Mouse (Mus musculus): Measurements from ENCODE around the gene Stum. TPM values are rescaled to one million over a fixed set of nuclear protein-coding genes. Genes with fewer than 3 reads are reported as not detected.
A peak's percentile ranks its signal among the peaks of the same experiment; 100 is the strongest.

The Stum gene
- polyA plus RNA-seq, 1 experiment from 2014 or later: 23.5 TPM

DNA sequence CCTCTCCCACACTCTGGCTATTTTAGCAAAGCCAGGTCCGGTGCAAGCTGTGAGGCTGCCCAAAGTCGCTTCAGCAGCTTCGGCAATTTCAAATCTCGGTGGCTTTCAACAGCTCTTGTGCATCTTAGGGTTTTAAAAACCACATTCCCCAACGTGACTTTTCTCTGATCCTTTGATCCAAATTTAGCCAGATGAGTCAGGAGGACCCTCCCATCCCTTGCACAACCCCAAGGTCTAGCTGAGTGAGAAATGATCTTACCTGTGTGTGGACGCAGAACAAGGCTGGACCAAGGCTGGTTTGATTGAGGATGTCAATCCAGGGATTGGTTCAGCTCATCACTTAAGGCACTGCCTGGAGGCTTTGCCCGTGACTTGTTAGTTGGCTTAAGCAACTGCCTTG is 73.0 kb downstream of the Stum start:
- Histone ChIP-seq H3K4me3 (replicated peaks) (no peak overlapping the region), H3K27me3 (replicated peaks) (no peaks in the 10 kb centered on the region), H3K4me1 (peaks cover 29% of the 10 kb centered on the region), H3K27ac (replicated peaks) (no peak overlapping the region), H3K36me3 (no peaks in the 10 kb centered on the region), H3K9ac (replicated peaks) (no peak overlapping the region), H3K9me3 (replicated peaks) (no peaks in the 10 kb centered on the region), H3K4me2 (no peak overlapping the region)
- WGBS: 80% methylated on average over 7 of the region's 7 CpGs
- no peak for ATAC-seq (ENCODE audit: low FRiP score)

DNA sequence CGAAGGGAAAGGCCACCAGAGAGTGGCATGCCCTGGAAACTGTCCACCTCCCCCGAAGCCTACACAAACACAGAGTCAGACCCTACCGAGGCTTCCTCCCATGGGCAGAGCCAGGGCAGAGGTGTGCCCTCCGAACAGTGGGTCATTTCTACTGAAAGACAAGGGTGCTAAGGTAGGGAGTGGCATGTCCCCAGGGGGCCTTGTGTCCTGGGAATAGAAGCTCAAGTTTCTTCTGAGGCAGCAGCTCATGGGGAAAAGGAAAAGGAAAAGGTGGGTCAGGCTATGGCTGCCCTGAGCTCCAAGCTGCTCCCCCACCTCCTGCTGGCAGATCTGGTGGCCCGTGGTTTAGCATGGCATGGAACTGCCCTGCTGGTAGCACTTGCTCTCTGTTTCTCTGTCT is 73.5 kb downstream of the Stum start:
- 77% methylated on average over 5 of the region's 5 CpGs for WGBS

DNA sequence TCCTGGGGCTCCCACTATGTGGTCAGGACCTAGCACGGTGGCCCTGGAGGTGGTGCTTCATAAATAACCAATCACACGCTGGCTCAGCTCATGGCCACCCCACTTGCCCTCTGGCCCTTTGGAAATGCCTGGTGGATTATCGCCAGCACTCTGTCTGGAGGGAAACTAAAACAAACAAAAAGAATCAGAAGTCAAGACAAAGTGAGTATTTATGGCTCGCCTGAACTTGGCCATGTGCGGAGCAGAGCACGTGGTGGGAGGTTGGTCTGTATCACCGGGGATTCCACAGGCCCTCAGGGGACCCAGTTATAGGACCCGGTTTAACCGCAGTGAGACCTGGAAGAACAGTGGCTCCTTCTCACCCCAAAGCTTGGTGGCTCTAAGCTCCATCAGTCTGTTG is 74.5 kb downstream of the Stum start:
- Histone ChIP-seq H3K4me1 (peaks cover 29% of the 10 kb centered on the region), H3K4me2 (no peak overlapping the region), H3K27me3 (replicated peaks) (no peaks in the 10 kb centered on the region), H3K9ac (replicated peaks) (no peak overlapping the region), H3K4me3 (replicated peaks) (no peak overlapping the region), H3K36me3 (no peaks in the 10 kb centered on the region), H3K9me3 (replicated peaks) (no peaks in the 10 kb centered on the region), H3K27ac (replicated peaks) (peak overlapping the region; percentile 52; the same call in 1 of the 2 replicates)
- 59% methylated on average over 9 of the region's 9 CpGs for WGBS
- no peak for ATAC-seq (ENCODE audit: low FRiP score)

More for the DNA sequence above, 73.5 kb downstream of the Stum start:
- Histone ChIP-seq H3K27me3 (replicated peaks) (no peaks in the 10 kb centered on the region), H3K9me3 (replicated peaks) (no peaks in the 10 kb centered on the region), H3K36me3 (no peaks in the 10 kb centered on the region), H3K9ac (replicated peaks) (no peak overlapping the region), H3K27ac (replicated peaks) (0 out of 2 replicates have a peak overlapping the region, but pooled peaks have one; percentile 23), H3K4me2 (no peak overlapping the region), H3K4me1 (peaks cover 29% of the 10 kb centered on the region), H3K4me3 (replicated peaks) (no peak overlapping the region)
- ATAC-seq (ENCODE audit: low FRiP score): no peak

DNA sequence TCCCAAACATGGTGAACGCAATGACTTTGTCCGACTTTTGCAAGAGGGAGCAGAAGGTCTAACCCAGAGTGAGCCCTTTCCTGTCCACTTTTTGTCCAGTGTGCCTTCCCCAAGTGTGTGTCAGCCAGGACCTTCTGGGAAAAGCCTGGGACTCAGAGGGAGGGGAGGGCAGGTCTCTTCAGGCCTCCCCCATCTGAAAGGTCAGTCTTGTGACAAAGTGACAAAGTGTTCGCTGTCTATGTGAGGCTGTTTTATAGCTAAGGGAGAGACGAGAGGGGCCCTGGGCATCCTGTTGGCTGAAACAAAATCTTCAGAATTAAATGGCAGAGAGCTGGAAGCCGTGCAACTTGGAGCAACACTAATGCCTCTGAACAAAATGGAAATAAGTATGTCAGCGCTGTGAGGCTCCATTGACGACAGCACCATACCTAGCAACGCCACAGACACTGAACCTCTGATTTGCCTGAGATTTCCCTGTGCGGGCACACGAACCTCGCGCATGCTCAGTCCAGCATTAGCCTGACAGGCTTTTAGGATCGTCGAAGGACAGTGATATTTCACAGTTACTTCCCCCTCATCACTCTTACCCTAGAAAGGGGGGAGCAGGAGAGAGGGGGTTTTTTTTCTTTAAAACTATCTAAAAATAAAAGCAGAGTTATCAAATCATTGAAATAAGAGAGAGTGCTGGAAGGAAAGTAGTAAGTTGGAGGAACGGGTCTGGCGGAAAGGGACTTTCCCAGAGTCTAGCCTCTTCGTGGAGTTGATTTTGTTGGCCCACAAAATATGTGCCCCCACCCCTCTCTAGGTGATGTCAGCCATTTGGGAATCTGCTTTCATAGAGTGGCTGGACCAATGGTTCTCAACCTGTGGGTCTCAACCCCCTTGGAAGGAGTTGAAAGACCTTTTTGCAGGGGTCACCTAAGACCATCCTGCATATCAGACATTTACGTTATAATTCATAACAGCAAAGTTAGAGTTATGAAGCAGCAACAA is 75.3 kb downstream of the Stum start:
- H3K36me3 ChIP-seq: no peaks in the 10 kb centered on the region
- peak overlapping the region; percentile 42; the same call in 1 of the 2 replicates for H3K4me2 ChIP-seq
- WGBS: 71% methylated on average over 18 of the region's 18 CpGs
- H3K27ac ChIP-seq (replicated peaks): peak overlapping the region; percentile 52
- H3K4me1 ChIP-seq: peaks cover 31% of the 10 kb centered on the region
- H3K9me3 ChIP-seq (replicated peaks): no peaks in the 10 kb centered on the region
- no peaks in the 10 kb centered on the region for H3K27me3 ChIP-seq (replicated peaks)
- peak; percentile 71 for ATAC-seq (ENCODE audit: low FRiP score)
- no peak overlapping the region for H3K9ac ChIP-seq (replicated peaks)
- no peak overlapping the region for H3K4me3 ChIP-seq (replicated peaks)

DNA sequence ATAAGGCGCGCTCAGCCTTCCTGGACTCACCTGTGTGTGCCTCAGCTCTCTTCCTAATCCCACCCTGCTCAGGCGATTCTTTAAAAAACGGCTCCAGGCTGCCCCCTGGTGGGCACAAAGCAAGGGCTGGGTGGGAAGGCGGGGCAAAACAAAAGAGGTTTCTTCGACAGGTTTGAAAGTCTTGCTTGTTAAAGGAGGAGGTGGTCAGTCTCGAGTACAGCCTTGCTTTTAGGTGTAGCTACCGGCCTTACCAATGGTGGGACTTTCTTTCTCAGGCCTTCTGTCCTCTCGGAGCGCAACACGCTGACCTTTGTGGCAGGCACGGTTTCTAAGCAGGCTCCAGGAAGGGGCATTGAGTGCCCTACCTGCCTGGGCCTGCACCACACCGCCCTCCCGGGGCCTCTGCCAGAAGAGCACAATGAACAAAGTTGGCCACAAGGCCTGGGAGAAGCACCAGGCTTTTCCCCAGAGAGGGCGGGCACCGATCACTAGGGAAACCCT is 76.1 kb downstream of the Stum start:
- WGBS: 14% methylated on average over 16 of the region's 16 CpGs
- no peaks in the 10 kb centered on the region for H3K36me3 ChIP-seq
- ATAC-seq (ENCODE audit: low FRiP score): peak; percentile 75
- no peak overlapping the region for H3K4me3 ChIP-seq (replicated peaks)
- H3K9ac ChIP-seq (replicated peaks): no peak overlapping the region
- peak overlapping the region; percentile 52 for H3K27ac ChIP-seq (replicated peaks)
- peaks cover 35% of the 10 kb centered on the region for H3K4me1 ChIP-seq
- H3K4me2 ChIP-seq: peak overlapping the region; percentile 42
- H3K9me3 ChIP-seq (replicated peaks): no peaks in the 10 kb centered on the region
- no peaks in the 10 kb centered on the region for H3K27me3 ChIP-seq (replicated peaks)

DNA sequence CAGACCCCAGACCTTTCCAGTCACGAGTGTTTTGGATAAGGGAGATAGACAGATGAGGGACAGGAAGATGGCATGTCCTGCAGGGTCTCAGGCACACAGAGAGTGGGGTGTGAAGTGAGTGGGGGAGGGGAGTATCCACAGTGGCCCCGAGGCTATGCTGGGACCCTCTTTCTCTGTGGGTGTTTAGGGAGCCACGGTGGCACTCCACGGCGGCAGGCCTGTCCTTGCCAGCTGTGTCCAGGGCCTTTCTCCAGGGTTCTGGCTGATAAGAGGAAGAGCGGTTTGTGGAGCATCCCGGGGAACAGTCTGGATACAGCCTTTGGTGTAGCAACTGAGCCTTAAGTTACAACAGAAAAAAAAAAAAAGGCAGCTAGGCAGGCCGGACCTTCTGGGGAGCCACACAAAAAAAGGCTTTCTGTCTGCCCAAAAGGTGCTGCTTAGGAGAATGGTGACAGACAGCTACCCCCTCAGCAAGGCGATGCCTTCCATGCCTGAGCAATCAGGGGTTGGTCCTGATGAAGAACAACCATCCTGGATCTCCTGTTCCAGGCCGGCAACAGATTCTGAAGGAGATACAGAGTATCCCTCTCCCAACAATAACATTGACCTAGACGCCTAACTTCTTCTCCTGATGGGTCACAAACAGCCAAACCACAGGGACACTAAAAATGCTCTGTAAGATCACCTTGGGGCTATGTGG is 76.8 kb downstream of the Stum start:
- Histone ChIP-seq H3K27me3 (replicated peaks) (no peaks in the 10 kb centered on the region), H3K9ac (replicated peaks) (no peak overlapping the region), H3K27ac (replicated peaks) (peak overlapping the region; percentile 52), H3K4me2 (0 out of 2 replicates have a peak overlapping the region, but pooled peaks have one; percentile 42), H3K36me3 (no peaks in the 10 kb centered on the region), H3K9me3 (replicated peaks) (no peaks in the 10 kb centered on the region), H3K4me3 (replicated peaks) (no peak overlapping the region), H3K4me1 (peaks cover 35% of the 10 kb centered on the region)
- ATAC-seq (ENCODE audit: low FRiP score): no peak
- WGBS: 73% methylated on average over 11 of the region's 11 CpGs

DNA sequence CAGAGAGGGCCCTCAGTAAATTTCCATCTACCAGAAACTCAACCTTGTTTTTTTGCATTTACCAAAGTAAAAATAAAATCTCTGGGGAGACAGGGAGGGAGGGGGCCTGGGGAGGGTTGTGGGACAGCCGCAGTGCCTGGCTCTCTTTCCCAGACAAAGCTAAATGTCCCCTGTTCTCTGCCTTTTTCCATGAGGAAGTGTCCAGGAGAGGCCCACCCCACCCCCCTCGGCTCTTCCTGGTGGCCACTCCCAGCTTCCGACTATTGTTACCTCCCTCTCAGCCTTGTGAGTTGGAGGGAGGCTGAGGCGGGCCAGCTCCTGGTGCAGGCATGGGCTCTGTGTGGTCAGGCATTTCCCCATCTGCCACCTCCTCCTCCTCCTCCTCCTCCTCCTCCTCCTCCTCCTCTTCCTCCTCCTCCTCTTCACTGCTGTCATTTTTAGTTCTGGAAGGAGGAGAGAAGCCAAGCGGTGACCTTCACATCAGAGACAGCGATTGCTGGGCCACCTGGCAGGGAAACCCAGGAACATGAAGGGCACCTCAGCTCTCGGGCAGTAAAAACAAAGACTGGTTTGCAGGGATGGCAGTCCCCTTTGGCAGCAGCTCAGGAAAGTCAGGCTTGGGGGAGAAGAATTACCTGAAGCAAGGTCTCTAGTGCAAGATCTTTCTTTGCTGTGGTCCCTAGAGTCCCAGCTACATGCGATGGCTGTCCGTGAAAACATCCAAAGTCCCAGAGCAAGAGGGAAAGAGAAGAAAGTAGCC is 77.5 kb downstream of the Stum start:
- Histone ChIP-seq H3K4me3 (replicated peaks) (no peak overlapping the region), H3K9ac (replicated peaks) (no peak overlapping the region), H3K27me3 (replicated peaks) (no peaks in the 10 kb centered on the region), H3K36me3 (no peaks in the 10 kb centered on the region), H3K4me2 (no peak overlapping the region), H3K4me1 (peaks cover 35% of the 10 kb centered on the region), H3K27ac (replicated peaks) (peak overlapping the region; percentile 52), H3K9me3 (replicated peaks) (no peaks in the 10 kb centered on the region)
- 81% methylated on average over 9 of the region's 9 CpGs for WGBS
- ATAC-seq (ENCODE audit: low FRiP score): no peak

DNA sequence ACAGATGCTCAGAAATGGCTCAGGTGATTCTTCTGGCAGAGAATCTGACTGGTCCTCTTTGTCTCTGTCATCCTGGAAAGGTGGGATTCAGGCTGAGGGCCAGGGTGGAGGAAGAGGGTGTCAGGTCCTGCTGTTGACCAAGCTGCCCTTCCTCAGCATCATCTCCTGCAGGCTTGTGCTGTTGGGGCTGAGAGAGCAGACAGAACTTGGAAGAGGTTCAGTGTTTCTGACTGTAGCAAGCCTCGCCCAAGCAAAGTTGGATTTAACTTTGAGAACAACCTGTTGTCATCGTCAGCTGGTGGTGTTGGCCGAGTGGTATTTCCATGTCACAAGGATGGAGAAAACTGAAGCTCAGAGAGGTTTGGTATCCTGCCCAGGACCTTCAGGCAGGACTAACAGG is 78.6 kb downstream of the Stum start:
- Histone ChIP-seq H3K4me3 (replicated peaks) (no peak overlapping the region), H3K4me1 (peaks cover 35% of the 10 kb centered on the region), H3K27ac (replicated peaks) (peak overlapping the region; percentile 52), H3K9ac (replicated peaks) (no peak overlapping the region), H3K36me3 (no peaks in the 10 kb centered on the region), H3K27me3 (replicated peaks) (no peaks in the 10 kb centered on the region), H3K4me2 (no peak overlapping the region), H3K9me3 (replicated peaks) (no peaks in the 10 kb centered on the region)
- 91% methylated on average over 3 of the region's 3 CpGs for WGBS
- ATAC-seq (ENCODE audit: low FRiP score): no peak

DNA sequence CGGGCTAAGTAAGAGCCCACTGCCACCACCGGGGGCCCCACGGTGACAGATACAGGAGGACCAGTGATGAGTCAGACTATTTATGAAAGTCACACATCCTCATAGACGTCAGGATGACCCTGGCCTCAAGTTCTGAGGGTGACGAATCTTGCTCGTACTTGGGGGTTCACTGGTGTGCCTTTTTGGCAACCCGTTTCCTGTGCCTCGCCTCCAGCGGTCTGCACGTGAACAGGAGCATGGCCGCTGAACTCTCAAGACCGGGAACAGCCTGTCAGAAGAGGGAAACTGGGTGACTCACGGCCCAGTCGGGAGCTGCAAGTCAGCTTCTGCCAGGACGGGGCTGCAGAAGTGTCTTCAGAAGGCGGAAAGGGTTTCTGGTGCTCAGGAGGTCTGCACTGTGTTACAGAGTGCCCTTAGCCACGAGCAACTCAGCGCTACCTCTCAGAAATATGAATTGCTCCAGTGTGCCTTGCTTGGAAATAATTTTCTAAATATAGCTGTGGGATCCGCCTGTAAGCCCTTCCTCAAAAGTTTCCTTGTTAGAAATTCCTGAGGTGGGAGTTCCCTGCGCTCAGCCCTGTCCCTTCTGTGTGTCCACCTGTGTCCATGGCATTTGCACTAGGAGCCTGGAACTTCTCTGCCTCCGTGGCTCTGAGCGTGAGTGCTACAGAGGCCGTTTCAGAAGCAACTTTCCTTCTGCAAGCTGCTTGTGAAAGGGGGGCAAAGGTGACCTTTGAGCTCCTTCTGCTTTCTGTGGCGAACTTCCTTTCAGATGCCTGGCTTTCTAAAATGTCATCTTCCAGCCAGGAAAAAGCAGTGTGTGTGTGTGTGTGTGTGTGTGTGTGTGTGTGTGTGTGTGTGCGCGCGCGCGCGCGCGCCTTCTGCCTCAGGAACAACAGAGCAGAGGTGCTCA is 79.4 kb downstream of the Stum start:
- H3K4me2 ChIP-seq: no peak overlapping the region
- peaks cover 28% of the 10 kb centered on the region for H3K4me1 ChIP-seq
- no peak for ATAC-seq (ENCODE audit: low FRiP score)
- no peaks in the 10 kb centered on the region for H3K36me3 ChIP-seq
- H3K4me3 ChIP-seq (replicated peaks): no peak overlapping the region
- H3K9me3 ChIP-seq (replicated peaks): no peaks in the 10 kb centered on the region
- H3K27ac ChIP-seq (replicated peaks): peak overlapping the region; percentile 52
- H3K9ac ChIP-seq (replicated peaks): no peak overlapping the region
- 78% methylated on average over 32 of the region's 32 CpGs for WGBS
- no peaks in the 10 kb centered on the region for H3K27me3 ChIP-seq (replicated peaks)

DNA sequence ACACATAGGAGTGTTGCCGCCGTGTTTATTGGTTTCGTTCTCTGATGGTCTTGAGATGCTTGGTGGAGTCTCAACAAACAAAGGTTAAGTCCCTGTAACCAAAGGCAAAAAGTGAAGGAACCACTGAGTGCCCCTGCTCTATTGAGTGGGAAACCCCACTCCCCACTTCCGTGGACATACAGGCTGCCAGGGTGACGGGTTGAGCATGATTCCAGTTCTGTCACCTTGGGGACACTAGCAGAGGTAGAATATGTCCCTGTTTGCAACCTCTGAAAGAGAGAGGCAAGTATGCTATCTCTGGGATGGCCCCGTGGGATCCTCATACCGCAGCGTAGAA is 80.0 kb downstream of the Stum start:
- H3K4me2 ChIP-seq: no peak overlapping the region
- H3K4me3 ChIP-seq (replicated peaks): no peak overlapping the region
- peak overlapping the region; percentile 52 for H3K27ac ChIP-seq (replicated peaks)
- H3K9ac ChIP-seq (replicated peaks): no peak overlapping the region
- peaks cover 23% of the 10 kb centered on the region for H3K4me1 ChIP-seq
- H3K27me3 ChIP-seq (replicated peaks): no peaks in the 10 kb centered on the region
- no peak for ATAC-seq (ENCODE audit: low FRiP score)
- no peaks in the 10 kb centered on the region for H3K36me3 ChIP-seq
- WGBS: 92% methylated on average over 8 of the region's 8 CpGs
- H3K9me3 ChIP-seq (replicated peaks): no peaks in the 10 kb centered on the region
